Mouse (Mus musculus): ENCODE measurements around the gene Morc3.

The Morc3 gene

DNA sequence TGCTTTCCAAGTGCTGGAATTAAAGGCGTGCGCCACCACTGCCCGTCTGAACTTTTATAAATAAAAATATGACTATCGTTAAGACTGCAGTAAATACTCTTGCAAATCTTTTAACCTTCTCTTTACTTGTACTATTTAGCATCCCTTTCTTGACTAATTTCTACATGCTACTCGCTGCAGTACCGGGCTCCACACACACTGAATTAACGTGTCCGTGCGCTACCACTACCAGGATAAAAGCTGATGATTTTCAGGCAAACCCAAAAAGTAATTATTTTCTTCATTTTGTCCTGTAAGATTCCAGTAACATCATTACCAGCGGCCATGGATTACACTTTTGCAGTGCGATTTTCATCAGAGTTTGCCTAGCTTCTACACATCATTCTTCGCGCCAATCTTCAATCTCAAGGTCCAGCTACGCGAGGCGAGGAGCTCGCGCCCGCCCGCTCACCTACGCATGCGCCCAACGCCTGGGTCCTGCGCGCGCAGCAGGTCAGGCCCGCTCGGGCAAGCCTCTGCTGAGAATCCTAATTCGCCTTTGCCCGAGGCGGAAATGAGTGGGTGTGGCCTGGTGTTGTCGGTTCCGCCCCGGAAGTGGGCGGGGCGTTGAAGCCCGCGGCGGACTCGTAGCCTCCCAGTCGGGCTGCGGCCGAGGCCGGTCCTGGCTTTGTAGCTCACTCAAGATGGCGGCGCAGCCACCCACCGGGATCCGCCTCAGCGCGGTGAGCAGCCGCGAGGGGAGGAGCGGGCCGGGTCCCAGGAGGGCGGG, at the start of gene Morc3:
Gene Morc3, plus strand, starts transcription at position 495 of the 769 bp plus-strand sequence.
- peak; percentile 100 for DNase-seq (ENCODE audit: low spot score)

DNA sequence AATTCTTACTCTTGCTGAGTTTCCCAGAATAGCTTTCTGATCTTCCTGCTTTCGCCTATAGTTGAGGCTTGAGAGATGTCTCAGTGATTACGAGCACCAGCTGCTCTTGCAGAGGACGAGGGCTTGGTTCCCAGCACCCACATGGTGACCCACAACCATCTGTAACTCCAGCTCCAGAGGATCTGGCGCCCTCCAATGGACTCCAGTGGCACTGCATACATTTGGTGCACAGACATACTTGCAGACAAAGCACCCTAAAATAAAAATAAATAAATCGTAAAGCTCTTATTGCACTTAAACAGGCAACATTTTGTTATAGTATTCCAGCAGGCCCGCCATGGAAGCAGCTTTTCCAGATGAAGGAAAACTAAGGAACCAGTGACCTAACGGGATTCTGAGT, 47.7 kb upstream of the Morc3 start:
- no peak for DNase-seq (ENCODE audit: low spot score)

DNA sequence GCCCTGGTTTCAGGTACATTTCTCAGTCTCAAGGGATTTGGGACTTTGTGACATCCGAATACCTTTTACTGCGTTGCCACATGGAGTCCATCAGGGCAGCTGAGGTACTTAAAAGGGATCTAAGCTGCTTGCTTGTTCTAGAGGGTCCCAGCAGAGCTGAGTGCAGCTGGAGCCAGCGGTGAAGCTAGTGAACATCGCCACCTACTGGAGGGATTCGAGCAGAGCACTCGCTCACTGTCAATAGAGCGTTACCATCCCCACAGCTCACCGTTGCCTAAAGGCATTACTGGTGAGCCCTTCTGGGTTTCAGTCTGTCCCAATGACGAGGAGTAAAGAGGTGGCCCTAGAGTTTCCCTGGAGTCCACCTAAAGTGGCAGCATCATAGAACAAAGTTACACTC, 46.1 kb upstream of the Morc3 start:
- peak; percentile 93 for DNase-seq (ENCODE audit: low spot score)

DNA sequence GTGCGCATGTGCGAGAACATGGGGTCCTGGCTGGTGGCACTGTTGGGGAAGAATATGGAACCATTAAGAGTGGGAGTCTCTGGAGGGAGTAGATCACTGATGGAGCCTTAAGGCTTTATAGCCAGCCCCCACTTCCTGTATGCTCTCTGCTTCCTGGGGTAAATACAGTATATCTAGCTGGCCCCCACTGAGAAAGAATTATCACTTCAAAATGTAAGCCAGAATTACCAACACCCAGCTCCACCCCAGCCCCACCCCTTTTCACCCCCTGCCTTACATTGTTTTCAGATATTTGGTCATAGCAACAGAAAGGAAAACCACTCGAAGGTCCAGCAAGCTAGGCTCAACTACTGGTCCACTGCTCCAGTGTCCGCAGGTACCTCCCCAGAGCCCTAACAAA, 43.5 kb upstream of the Morc3 start:
- no peak for DNase-seq (ENCODE audit: low spot score)

DNA sequence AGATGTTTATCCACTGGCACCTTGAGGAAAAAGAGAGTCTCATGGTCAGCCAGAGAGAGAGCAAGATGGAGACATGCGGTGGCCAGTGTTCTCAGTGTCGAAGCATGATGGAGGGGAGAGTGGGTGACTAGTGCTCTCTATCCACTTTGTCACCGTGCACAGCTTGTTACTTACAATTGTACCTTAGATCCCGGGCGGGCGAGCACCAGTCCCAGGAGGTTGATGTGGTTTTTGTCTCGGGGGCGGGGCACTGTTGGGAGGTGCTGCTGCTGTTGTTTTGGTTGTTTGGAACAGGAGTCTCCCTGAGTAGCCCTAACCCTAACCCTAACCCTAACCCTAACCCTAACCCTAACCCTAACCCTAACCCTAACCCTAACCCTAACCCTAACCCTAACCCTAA, 43.0 kb upstream of the Morc3 start:
- no peak for DNase-seq (ENCODE audit: low spot score)

DNA sequence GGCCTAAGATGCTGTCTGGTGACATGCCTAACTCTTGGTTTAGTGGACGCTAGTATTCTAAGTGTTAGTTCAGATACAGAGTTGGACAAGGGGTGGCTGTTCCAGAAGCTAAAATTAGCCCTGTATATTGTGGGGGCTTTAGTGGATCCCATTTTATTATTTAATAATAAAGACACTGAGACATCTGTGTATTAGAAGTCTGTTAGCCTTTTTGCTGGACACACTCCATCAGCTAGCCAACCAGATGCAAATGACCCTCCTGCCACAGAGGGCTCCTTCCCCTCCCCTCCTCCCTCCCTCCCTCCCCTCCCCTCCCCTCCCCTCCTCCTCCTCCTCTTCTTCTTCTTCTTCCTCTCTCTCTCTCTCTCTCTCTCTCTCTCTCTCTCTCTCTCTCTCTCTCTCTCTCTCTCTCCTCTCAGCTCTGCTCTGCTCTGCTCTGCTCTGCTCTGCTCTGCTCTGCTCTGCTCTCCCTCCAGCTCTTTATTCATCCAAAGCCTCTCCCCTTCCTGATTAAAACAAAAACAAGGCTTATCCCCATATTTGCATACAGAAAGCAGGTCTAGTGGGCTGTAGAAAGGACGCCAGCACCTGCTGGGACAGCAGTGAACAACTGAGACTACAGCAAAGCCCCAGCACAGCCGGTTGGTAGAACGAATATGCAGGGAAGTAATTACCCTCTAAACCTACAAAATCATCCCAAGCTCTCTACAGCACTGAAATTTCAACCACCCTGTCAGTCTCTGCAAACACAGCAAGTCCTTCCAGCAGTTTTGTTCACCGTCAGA, 41.8 kb upstream of the Morc3 start:
- DNase-seq (ENCODE audit: low spot score) = no peak

DNA sequence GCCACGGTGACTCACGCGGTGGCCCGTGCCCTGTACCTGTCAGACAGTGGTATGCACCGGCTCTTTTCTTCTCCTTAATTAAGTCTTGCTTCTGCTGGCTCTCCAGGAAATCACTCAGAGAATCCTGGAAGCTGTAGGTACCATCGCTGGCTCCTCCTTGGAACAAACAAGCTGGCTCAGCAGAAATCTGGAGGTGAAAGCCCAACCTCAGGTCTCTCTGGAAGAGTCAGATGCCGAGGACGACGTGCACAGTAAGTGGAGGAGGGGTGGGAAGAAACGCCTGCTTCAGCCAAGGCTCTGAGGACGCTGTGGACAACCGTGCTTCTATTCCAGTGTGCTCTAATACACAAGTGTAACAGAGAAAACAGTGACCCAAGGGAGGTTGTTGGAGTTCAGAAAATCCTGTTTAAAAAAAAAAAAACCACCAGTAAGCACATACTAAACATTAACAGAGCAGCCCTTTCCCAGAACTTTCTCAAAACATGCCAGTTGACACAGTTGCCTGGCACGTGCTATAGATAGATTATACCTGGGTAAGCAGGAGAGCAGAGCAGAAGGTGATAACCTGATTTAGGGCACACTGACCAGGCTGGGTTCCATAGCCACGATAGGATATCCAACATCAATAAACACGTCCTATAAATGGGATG, 38.8 kb upstream of the Morc3 start:
- DNase-seq (ENCODE audit: low spot score) = no peak

DNA sequence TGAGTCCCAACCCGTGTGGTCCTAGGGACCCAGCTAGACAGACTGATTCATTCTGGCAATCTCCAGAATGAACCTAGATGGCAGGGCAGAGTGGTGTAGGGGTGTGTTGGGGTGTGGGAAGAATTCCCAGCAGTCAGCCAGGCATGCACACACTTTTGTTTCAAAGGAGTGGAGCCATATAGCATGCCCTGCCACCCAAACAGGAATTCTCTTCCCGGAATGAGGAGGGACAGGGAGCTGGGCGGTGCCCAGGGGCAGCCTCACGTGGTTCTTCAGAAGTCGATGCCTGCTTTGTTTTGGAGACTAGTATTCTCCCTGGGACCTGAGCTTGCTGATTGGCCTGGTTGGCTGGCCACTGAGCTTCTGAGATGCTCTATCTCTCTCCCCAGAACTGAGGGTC, 37.1 kb upstream of the Morc3 start:
- no peak for DNase-seq (ENCODE audit: low spot score)

DNA sequence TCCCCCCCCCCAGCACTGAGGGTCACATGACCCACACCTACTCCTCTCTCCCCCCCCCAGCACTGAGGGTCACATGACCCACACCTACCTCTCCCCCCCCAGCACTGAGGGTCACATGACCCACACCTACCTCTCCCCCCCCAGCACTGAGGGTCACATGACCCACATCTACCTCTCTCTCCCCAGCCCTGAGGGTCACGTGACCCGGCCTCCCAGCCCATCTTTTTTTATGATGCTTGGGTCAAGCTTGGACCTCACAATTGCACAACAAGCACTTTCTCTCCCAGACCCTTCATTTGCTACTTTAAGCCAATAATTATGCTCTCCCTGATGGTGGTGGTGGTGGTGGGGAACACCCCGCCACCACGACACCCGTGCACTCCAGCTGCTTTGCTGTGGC, 36.5 kb upstream of the Morc3 start:
- no peak for DNase-seq (ENCODE audit: low spot score)

DNA sequence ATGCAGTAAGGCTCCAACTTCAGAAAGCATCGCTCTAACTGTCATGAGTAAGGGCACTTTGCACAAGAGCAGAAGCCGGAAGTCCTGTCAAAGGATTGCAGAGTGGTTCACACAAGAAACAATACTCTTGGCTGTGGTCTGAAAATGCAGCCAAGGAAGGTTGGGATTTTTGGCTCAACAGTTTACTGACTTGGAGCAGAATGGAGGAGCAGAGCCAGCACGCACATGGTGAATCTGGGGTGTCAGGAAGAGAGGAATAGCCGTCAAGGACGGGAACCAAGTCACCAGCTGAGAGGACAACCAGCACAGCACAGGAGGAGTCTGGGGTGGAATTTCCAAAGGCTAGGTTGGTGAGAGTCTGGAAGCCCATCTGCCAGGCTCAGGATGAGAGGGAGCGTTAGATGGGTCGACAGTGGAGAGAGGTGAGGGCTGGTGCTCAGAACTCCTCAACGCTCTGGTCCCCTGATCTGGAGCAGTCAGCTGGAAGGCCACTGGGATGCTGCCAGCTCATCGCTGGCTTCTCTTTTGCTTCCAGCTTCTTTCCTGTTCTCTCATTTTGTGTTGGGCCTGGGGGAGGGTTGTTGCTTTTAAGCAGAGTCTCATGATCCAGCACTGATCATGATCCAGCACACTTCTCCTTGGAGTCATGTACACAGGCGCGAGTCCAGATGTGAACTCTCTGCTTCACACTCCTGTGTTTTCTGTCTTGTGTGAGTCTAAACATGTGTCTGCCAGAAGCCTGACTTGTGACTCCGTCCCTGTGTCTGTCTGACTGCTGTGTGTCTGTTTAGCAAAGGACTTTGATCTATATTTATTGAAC, 34.7 kb upstream of the Morc3 start:
- no peak for DNase-seq (ENCODE audit: low spot score)

DNA sequence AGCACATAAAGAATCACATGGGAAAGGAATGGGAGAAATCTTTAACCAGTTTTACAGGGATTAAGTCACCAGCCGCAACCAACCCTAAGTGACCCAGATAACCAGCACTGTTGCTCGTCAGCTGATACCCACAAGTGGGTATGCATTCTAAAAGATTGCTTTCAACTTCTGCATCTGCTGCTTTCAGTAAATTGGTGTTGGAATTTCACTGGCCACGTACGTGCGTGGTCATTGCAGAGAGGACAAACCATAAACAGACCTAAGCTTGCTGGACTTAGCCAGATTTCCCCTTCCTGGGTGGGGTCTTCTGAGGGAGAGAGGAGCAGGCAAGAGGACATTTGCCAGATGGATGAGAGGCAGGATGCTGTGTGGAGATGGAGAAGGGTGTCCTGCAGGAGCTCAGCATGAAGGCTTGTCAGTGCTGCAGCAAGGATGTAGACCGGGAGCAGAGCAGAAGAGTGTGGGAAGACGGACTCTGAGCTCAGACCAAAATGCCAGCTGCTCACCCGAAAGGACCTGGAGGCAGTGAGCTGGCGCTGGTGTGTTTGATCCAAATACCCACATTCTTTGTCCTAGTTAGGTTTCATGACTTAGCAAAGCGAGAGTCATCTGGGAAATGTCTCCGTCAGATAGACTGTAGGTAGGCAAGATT, 34.0 kb upstream of the Morc3 start:
- DNase-seq (ENCODE audit: low spot score) = no peak

DNA sequence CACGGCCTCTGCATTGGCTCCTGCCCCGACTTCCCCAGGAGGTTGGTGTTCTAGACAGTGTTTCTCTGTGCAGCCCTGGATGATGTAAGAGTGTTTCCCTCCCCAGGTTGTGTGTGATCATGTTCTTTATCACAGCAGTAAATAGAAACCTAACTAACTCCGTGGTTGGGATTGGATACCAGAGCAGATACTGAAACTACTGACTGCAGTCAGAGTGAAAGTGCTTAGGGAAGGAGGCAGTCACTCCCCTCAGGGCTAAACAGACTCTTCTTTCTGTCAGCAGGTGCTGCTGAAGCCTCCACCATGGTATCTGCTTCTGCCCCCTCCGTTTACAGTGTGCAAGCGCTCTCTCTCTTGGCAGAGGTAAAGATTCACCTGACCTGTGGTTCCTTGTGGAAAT, 33.3 kb upstream of the Morc3 start:
- no peak for DNase-seq (ENCODE audit: low spot score)

DNA sequence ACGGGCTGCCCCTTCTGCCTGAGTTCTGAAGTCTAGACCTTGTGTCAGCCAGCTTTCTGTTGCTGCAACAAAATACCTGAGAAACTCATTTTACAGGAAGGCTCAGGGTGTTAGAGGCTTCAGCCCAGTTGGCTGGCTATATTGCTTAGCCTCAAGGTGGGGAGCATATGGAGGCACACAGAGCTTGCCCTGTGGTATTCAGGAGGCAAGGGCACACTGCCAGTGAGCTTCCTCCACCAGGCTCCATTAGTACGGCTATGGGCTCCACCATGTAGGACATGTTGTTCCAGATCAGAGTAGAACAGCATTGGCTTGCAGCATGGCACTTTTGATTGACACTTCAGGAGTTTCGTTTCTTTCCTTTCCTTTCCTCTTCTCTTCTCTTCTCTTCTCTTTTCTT, 32.9 kb upstream of the Morc3 start:
- DNase-seq (ENCODE audit: low spot score) = no peak

DNA sequence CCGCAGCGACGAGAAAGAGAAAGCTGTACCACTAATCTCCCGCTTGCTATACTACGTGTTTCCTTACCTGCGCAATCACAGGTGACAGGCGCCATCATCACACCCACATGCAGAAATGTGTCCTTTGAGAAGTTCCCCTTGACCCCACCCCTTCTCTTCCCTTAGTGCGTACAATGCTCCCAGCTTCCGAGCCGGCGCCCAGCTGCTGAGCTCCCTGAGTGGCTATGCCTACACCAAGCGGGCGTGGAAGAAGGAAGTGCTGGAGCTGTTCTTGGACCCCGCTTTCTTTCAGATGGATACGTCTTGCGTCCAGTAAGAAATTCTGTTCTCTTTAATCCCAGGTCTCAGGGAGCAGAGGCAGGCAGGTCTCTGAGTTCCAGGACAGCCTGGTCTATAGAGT, 32.0 kb upstream of the Morc3 start:
- DNase-seq (ENCODE audit: low spot score) = no peak

DNA sequence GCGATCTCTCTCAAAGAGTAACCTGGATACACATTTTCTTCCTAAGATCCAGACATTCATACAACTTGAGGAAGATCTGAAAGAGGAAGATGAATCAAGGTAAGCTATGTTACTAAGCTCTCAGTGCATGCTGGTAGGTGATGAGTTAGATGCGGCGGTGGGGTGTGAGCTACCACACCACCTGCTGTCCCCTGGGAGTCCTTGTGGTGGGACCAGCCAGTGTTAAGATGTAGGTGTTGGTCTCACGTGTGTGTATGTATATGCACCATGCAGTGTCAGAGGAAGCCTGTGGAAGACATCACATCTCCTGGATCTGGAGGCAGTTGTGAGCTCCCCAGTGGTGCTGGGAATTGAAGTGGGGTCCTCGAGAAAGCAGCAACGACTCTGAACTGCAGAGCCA, 24.8 kb upstream of the Morc3 start:
- no peak for DNase-seq (ENCODE audit: low spot score)

DNA sequence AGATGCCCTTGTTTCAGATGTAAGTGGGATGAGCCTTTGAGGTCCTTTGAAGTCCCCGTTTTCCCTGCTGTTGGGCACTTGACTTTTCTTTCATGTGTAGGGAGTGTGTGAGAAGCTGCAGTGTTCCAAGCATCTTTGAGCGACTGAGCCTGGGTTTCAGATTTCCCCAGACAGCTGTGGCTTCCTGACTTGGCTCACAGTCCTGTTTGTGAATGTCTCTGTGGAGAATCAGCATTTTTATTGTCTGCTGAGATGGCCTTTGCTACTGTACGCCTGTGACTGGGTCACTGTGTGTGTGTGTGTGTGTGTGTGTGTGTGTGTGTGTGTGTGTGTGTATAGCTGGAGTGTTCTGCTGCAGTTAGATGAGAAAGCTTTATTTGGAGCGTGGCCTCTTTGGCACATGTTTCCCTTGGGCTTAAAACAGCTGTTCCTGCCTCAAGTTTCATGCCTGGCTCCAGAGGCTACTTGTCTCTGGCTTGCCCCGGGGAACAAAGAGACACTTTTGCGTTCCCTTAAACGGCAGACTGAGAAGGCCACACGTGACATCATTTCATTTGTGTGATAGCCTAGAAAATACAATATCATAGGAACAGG, 23.9 kb upstream of the Morc3 start:
- DNase-seq (ENCODE audit: low spot score) = peak; percentile 70

DNA sequence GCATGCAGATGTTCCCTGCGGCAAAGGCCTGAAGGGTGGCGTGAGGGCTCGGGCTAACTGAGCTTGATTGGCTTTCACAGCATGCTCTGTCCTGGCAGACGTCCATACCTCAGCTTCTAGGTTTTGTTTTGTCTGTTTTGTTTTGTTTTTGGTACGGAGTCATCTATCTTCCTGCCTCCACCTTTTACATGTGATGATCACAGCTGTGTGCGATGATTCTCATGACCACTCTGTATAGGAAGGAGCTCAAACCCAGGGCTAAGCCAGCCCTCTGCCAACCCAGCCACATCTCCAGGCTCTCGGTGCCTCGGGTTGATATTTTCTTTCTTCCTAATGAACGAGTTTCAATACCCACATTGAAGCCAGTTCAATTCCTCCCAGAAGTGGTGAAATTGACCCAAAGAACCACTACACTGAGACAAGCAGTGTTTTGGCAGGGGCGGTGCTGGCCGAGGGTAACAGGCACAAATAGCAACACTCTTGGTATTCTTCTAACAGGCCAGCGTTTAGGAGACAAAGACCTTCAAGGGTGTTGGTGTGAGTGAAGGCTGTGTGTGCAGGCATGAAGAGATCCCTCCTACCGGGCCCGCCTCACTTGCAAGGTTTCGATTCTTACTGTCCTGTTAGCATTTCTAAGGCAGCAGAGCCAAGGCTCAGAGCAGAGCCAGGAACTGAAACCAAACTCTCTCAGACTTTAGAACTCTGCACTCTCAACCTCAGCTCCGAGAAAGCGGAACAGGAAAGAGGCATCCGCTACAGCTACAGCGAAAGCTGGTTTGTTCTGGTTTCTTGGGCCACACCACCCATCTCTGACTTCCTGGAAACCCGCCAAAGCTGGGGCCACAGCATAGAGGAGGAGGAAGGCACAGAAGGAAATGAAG, 15.8 kb upstream of the Morc3 start:
- no peak for DNase-seq (ENCODE audit: low spot score)

DNA sequence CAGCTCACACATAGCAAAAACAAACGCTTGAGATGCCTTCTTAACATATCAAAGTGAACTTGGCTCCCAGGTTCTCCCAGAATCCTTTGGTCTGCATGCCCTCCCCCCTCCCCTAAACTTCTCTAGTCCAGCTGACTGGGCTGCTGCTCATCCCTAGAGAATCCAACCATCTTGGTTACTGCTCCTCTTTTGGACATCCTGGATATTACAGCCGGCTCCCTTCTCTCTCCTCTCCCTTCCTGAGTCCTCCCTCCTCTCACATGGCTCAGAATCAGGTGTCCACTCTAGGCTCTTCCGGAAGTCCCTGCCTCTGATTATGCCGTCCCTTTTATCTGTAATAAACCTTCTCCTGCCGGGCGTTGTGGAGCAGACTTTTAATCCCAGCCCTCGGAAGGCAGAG, 15.1 kb upstream of the Morc3 start:
- no peak for DNase-seq (ENCODE audit: low spot score)

DNA sequence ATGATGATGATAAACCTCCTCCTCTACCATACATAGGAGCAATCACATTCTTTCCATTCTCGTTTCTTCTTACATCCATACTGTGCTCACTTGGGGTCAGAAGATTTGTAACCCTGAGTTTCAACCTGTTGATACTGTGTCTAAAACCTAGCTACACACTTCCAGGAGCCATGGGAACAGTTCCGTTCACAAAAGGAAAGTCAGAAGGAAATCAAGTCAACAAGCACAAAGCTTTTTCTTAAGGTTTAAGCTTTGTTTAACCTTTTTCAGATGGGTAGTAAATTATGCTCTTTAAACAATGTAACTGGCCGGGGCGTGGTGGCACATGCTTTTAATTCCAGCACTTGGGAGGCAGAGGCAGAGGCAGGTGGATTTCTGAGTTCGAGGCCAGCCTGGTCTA, 14.6 kb upstream of the Morc3 start:
- DNase-seq (ENCODE audit: low spot score) = no peak

DNA sequence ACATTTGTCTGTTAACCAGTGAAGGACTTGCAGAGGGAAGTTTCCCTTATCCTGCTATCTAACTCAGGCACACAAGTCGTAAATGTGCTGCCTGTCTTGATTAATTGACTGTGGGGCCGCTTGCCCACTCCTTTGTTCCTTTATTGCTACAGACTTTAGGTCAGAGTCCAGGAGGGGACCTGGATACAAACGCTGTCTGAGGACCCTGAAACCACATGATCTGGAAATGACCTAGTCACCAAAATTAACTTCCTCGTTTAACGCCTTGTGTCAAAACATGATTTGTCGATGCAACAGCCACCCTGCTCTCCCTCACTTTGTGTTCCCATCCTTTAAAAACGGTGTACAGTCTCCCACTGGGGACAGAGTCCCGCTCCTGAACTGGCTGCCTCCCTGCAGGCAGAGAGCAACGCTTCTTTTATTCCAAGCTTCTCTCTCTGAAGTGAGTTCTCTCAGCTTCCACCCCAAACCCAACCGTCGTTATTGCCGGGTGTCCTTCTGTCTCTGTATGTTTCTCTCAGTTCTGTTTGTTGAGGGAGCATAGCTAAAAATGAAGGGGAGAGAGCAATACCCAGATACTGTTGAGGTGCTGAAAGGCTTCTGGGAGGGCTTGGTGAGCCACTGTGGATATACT, 13.1 kb upstream of the Morc3 start:
- DNase-seq (ENCODE audit: low spot score) = peak; percentile 68
